Comparison of ENCODE assay signal across 11 mouse cellular contexts in genomic region chr4:99657430-99657820, GRCm38 (mm10). TPM values are rescaled to one million over a fixed set of nuclear protein-coding genes. Genes with fewer than 3 reads are reported as not detected.
DNase-seq lines count a peak whose midpoint lies in the region; ATAC-seq and TF ChIP-seq lines count a peak whose summit lies in the region.
"Had no signal": no experiment of that assay in that cellular context is flagged by ENCODE, and none has a peak within 500 bp of the region (broad histone marks: within the 10 kb centered on the region; RNA-seq: fewer than 3 reads in every experiment).

No protein-coding gene starts in this region.

- no peak overlapping the region for H3K9ac ChIP-seq in heart, embryonic 11.5 days (ENCODE audit: low read depth, low read length)
- H3K9ac ChIP-seq in hindbrain, embryonic 12.5 days, result peak overlapping the region; percentile 53
- peak overlapping the region; percentile 14; the same call in 1 of the 2 replicates for H3K9ac ChIP-seq in midbrain, embryonic 13.5 days (replicated peaks)

- H3K4me2 ChIP-seq in heart, embryonic 11.5 days, result peak overlapping the region; percentile 59
- peak overlapping the region; percentile 45 for H3K4me2 ChIP-seq in hindbrain, embryonic 12.5 days (replicated peaks)
- H3K4me2 ChIP-seq in midbrain, embryonic 13.5 days (replicated peaks), result peak overlapping the region; percentile 54

- peaks cover 81% of the 10 kb centered on the region for H3K27me3 ChIP-seq in heart, embryonic 11.5 days (ENCODE audit: control insufficient read depth, insufficient read depth, low read length)
- peaks cover 87% of the 10 kb centered on the region for H3K27me3 ChIP-seq in hindbrain, embryonic 12.5 days
- peaks cover 92% of the 10 kb centered on the region for H3K27me3 ChIP-seq in midbrain, embryonic 13.5 days
- H3K27me3 ChIP-seq: CH12.LX had no signal

- no peaks in the 10 kb centered on the region for H3K36me3 ChIP-seq in heart, embryonic 11.5 days (ENCODE audit: control insufficient read depth, insufficient read depth, low read length)
- H3K36me3 ChIP-seq in hindbrain, embryonic 12.5 days, result no peaks in the 10 kb centered on the region
- H3K36me3 ChIP-seq in midbrain, embryonic 13.5 days, result no peaks in the 10 kb centered on the region

- H3K27ac ChIP-seq in heart, embryonic 11.5 days (ENCODE audit: low read depth, low read length), result no peak overlapping the region
- no peak overlapping the region for H3K27ac ChIP-seq in bone marrow macrophage, adult 2 months (ENCODE audit: insufficient read depth, low read depth, low read length)
- H3K27ac ChIP-seq in hindbrain, embryonic 12.5 days, result peak overlapping the region; percentile 77
- H3K27ac ChIP-seq in midbrain, embryonic 13.5 days, result no peak overlapping the region
- H3K27ac ChIP-seq in layer of hippocampus, adult 2 months, result no peak overlapping the region

- WGBS in heart, embryonic 11.5 days (ENCODE audit: insufficient replicate concordance), result 1% methylated on average over 59 of the region's 62 CpGs
- WGBS in hindbrain, embryonic 12.5 days, result under 1% methylated on average over 41 of the region's 62 CpGs
- WGBS in midbrain, embryonic 13.5 days, result under 1% methylated on average over 50 of the region's 62 CpGs

- DNase-seq in heart, adult 18-20 months, result no peak
- DNase-seq in layer of hippocampus, adult 2 months (ENCODE audit: low spot score in 2 of 2), result no peak
- no peak for DNase-seq in thymus, postnatal 14 days
- DNase-seq in thymus, postnatal 4 days, result no peak
- DNase-seq: lung, adult 2 months had no signal

- ATAC-seq in heart, embryonic 11.5 days (replicated peaks; ENCODE audit: insufficient number of reproducible peaks, low FRiP score, low TSS enrichment), result no peak
- ATAC-seq in hindbrain, embryonic 12.5 days (ENCODE audit: low FRiP score), result 0 out of 2 replicates have a peak, but pooled peaks have one; percentile 12
- peak; percentile 31 for ATAC-seq in midbrain, embryonic 13.5 days

- peak overlapping the region; percentile 37 for H3K4me3 ChIP-seq in heart, embryonic 11.5 days (ENCODE audit: low read depth, low read length)
- H3K4me3 ChIP-seq in bone marrow macrophage, adult 2 months (ENCODE audit: insufficient read depth, low read length), result peak overlapping the region; percentile 37
- peak overlapping the region; percentile 37 for H3K4me3 ChIP-seq in hindbrain, embryonic 12.5 days
- peak overlapping the region; percentile 36 for H3K4me3 ChIP-seq in midbrain, embryonic 13.5 days (replicated peaks)
- H3K4me3 ChIP-seq in layer of hippocampus, adult 2 months, result no peak overlapping the region

- no peak for TF ChIP-seq CTCF in bone marrow macrophage, adult 2 months (IDR thresholded peaks at IDR 0.05; ENCODE audit: low read depth, low read length)
- no peak for TF ChIP-seq CTCF in layer of hippocampus, adult 2 months (conservative IDR thresholded peaks at IDR 0.05)

- H3K9me3 ChIP-seq in heart, embryonic 11.5 days (replicated peaks; ENCODE audit: control insufficient read depth, low read length), result no peaks in the 10 kb centered on the region
- H3K9me3 ChIP-seq in hindbrain, embryonic 12.5 days (replicated peaks), result no peaks in the 10 kb centered on the region
- H3K9me3 ChIP-seq in midbrain, embryonic 13.5 days, result no peaks in the 10 kb centered on the region

- peaks cover 7% of the 10 kb centered on the region for H3K4me1 ChIP-seq in heart, embryonic 11.5 days (ENCODE audit: control insufficient read depth, insufficient read depth, low read length)
- no peaks in the 10 kb centered on the region for H3K4me1 ChIP-seq in bone marrow macrophage, adult 2 months (ENCODE audit: control insufficient read depth, insufficient read depth, low read length)
- peaks cover 24% of the 10 kb centered on the region for H3K4me1 ChIP-seq in hindbrain, embryonic 12.5 days
- peaks cover 27% of the 10 kb centered on the region for H3K4me1 ChIP-seq in midbrain, embryonic 13.5 days (replicated peaks)

- no peak for TF ChIP-seq POLR2A in bone marrow macrophage, adult 2 months (IDR thresholded peaks at IDR 0.05; ENCODE audit: borderline replicate concordance, low read depth, low read length)

RNA-seq across cellular contexts. Expression of gene Foxd3, which starts 1.3 kb away (rescaled TPM):
- polyA plus RNA-seq in heart, embryonic 11.5 days (2014; fragmentation: Nextera tagmentation; extraction: Ambion mirVana), result 0.13 and 0.17 TPM in 2 replicates
- total RNA-seq in heart, adult 18-20 months (2021), result under 1 TPM; 0.22 to 0.36 TPM
- polyA plus RNA-seq in bone marrow macrophage, adult 2 months (2012; ENCODE audit: insufficient read depth, insufficient read length, missing spikeins), result not detected in 2 replicates
- polyA plus RNA-seq in hindbrain, embryonic 12.5 days (2016; fragmentation: Nextera tagmentation; extraction: Ambion mirVana), result 4.4 and 5.1 TPM in 2 replicates
- polyA plus RNA-seq in midbrain, embryonic 13.5 days (2015; fragmentation: Nextera tagmentation; extraction: Ambion mirVana), result 0.08 TPM in 1 of 2 replicates, not detected in the other
- not detected for total RNA-seq in layer of hippocampus, adult 2 months (2021)
- total RNA-seq: CH12.LX had no signal
- polyA plus RNA-seq: cortical plate, adult 2 months had no signal

RNA-seq across cellular contexts. Expression of gene Alg6, which starts 58.0 kb away (rescaled TPM):
- polyA plus RNA-seq in heart, embryonic 11.5 days (2014; fragmentation: Nextera tagmentation; extraction: Ambion mirVana), result 12.9 and 13.7 TPM in 2 replicates
- 1 to 10 TPM; 5.0 TPM for total RNA-seq in heart, adult 18-20 months (2021)
- 12.9 and 13.3 TPM in 2 replicates for polyA plus RNA-seq in bone marrow macrophage, adult 2 months (2012; ENCODE audit: insufficient read depth, insufficient read length, missing spikeins)
- polyA plus RNA-seq in hindbrain, embryonic 12.5 days (2016; fragmentation: Nextera tagmentation; extraction: Ambion mirVana), result 14.0 and 14.3 TPM in 2 replicates
- polyA plus RNA-seq in midbrain, embryonic 13.5 days (2015; fragmentation: Nextera tagmentation; extraction: Ambion mirVana), result 10.2 and 10.4 TPM in 2 replicates
- 10 to 100 TPM; 12.5 TPM for total RNA-seq in layer of hippocampus, adult 2 months (2021)
